Mouse (Mus musculus): ENCODE measurements around the gene Cx3cr1.

DNA sequence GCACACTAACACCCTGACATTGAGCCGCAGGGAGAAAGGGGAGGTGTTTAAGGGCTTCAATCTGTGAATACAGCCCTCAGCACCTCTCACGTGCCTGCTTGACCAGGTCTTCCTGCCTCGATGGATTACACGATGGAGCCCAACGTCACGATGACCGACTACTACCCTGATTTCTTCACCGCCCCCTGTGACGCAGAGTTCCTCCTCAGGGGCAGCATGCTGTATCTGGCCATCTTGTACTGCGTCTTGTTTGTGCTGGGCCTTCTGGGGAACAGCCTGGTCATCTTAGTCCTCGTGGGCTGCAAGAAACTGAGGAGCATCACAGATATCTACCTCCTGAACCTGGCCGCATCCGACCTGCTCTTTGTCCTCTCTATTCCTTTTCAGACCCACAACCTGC, 24.0 kb upstream of the Cx3cr1 start:
- TF ChIP-seq CTCF (conservative IDR thresholded peaks at IDR 0.05; ENCODE audit: low read length): no peak
- no peak for TF ChIP-seq NANOG (IDR thresholded peaks at IDR 0.05; ENCODE audit: borderline replicate concordance, low read length)
